Mouse (Mus musculus) liver, embryonic 16.5 days (tissue): ENCODE measurements around the gene Slc35b4. TPM values are rescaled to one million over a fixed set of nuclear protein-coding genes. Genes with fewer than 3 reads are reported as not detected.
A peak's percentile ranks its signal among the peaks of the same experiment; 100 is the strongest.

ENCODE experiments used
- ATAC-seq: fragments of 200-750 bp; cut with Nextera tagmentation; 2 replicates; pipeline ENCODE4 v1.8.0; 2017; ENCODE audit warnings: low read depth, mild to moderate bottlenecking, moderate number of reproducible peaks, moderate library complexity
- H3K27ac ChIP-seq: fragments of 300-500 bp; sonication (generic); 2 replicates; pipeline ENCODE4 v1.5.1; 2014; ENCODE audit warnings: mild to moderate bottlenecking, low read length
- H3K27me3 ChIP-seq: fragments of 300-500 bp; sonication (generic); 2 replicates; pipeline ENCODE4 v1.6.1; 2014; ENCODE audit warnings: low read depth, low read length, mixed read lengths; ENCODE audit not compliant: control insufficient read depth, insufficient read depth
- H3K36me3 ChIP-seq: fragments of 300-500 bp; sonication (generic); 2 replicates; pipeline ENCODE4 v1.6.1; 2014; ENCODE audit warnings: mild to moderate bottlenecking; ENCODE audit not compliant: control insufficient read depth, insufficient read depth
- H3K4me1 ChIP-seq: fragments of 300-500 bp; sonication (generic); 2 replicates; pipeline ENCODE4 v1.6.1; 2014; ENCODE audit warnings: low read depth, low read length, mixed read lengths; ENCODE audit not compliant: control insufficient read depth
- H3K4me2 ChIP-seq: fragments of 300-500 bp; sonication (generic); 2 replicates; pipeline ENCODE4 v1.6.1; 2014; ENCODE audit warnings: low read depth, low read length, mixed read lengths
- H3K4me3 ChIP-seq: fragments of 300-500 bp; sonication (generic); 2 replicates; pipeline ENCODE4 v1.5.1; 2014; ENCODE audit warnings: low read depth, mild to moderate bottlenecking, low read length
- H3K9ac ChIP-seq: fragments of 300-500 bp; sonication (generic); 2 replicates; pipeline ENCODE4 v1.6.1; 2014; ENCODE audit warnings: low read depth, low read length
- H3K9me3 ChIP-seq: fragments of 300-500 bp; sonication (generic); replicated peaks from 2 replicates; pipeline ENCODE4 v1.6.1; 2016; ENCODE audit warnings: low read length; ENCODE audit not compliant: control insufficient read depth
- WGBS: fragments of 180-500 bp; shearing (Covaris S2); extraction: QIAGEN DNeasy Blood & Tissue Kit; methylation state at CpG from one replicate; pipeline ENCODE4 v1.1.7; 2014; ENCODE audit not compliant: insufficient replicate concordance; 5-methylcytosine and 5-hydroxymethylcytosine counted together
- polyA plus RNA-seq: library from polyadenylated mRNA; unstranded; fragments of >200 nt; fragmentation: Nextera tagmentation; extraction: Ambion mirVana; gene quantifications from 2 replicates; pipeline ENCODE4 v1.2.1, GENCODE M21; 2015

Slc35b4 gene
- polyA plus RNA-seq, 1 experiment from 2014 or later = 20.4 TPM

- ATAC-seq = no peak
- H3K27me3 ChIP-seq = no peaks in the 10 kb centered on the region
- peaks cover 34% of the 10 kb centered on the region for H3K36me3 ChIP-seq
- H3K4me3 ChIP-seq = no peak overlapping the region
- 81% methylated on average over 7 of the region's 7 CpGs for WGBS
- H3K4me2 ChIP-seq = no peak overlapping the region
- H3K27ac ChIP-seq = no peak overlapping the region
- H3K9me3 ChIP-seq = no peaks in the 10 kb centered on the region
- H3K4me1 ChIP-seq = peaks cover 24% of the 10 kb centered on the region
- no peak overlapping the region for H3K9ac ChIP-seq
These were observed 16.0 kb downstream of the Slc35b4 start for GRCm38 (mm10) chr6:34160816-34161310.

- ATAC-seq = no peak
- H3K4me3 ChIP-seq = no peak overlapping the region
- H3K4me1 ChIP-seq = peaks cover 30% of the 10 kb centered on the region
- no peak overlapping the region for H3K4me2 ChIP-seq
- H3K9ac ChIP-seq = no peak overlapping the region
- WGBS = 67% methylated on average over 23 of the region's 23 CpGs
- no peak overlapping the region for H3K27ac ChIP-seq
- H3K27me3 ChIP-seq = no peaks in the 10 kb centered on the region
- peaks cover 28% of the 10 kb centered on the region for H3K36me3 ChIP-seq
- H3K9me3 ChIP-seq = no peaks in the 10 kb centered on the region
These were observed 16.7 kb downstream of the Slc35b4 start for GRCm38 (mm10) chr6:34159998-34160815.

GRCm38 (mm10) chr6:34156841-34157748 lies 19.8 kb downstream of the Slc35b4 start:
- H3K4me3 ChIP-seq = no peak overlapping the region
- ATAC-seq = peak; percentile 94
- no peaks in the 10 kb centered on the region for H3K27me3 ChIP-seq
- H3K9ac ChIP-seq = peak overlapping the region; percentile 40; the same call in 1 of the 2 replicates
- peak overlapping the region; percentile 84 for H3K27ac ChIP-seq
- H3K4me1 ChIP-seq = peaks cover 42% of the 10 kb centered on the region
- WGBS = 36% methylated on average over 14 of the region's 14 CpGs
- H3K36me3 ChIP-seq = peaks cover 20% of the 10 kb centered on the region
- peak overlapping the region; percentile 38 for H3K4me2 ChIP-seq
- no peaks in the 10 kb centered on the region for H3K9me3 ChIP-seq

- Histone ChIP-seq H3K4me3 (no peak overlapping the region), H3K9ac (peak overlapping the region; percentile 45), H3K36me3 (peaks cover 13% of the 10 kb centered on the region), H3K27me3 (no peaks in the 10 kb centered on the region), H3K4me1 (peaks cover 42% of the 10 kb centered on the region), H3K4me2 (peak overlapping the region; percentile 38), H3K9me3 (no peaks in the 10 kb centered on the region), H3K27ac (peak overlapping the region; percentile 84)
- ATAC-seq = no peak
- WGBS = 13% methylated on average over 5 of the region's 5 CpGs
These were observed 20.9 kb downstream of the Slc35b4 start for GRCm38 (mm10) chr6:34156057-34156456.

GRCm38 (mm10) chr6:34155137-34155804 lies 21.6 kb downstream of the Slc35b4 start:
- H3K9ac ChIP-seq = peak overlapping the region; percentile 45
- H3K4me2 ChIP-seq = peak overlapping the region; percentile 38
- peaks cover 11% of the 10 kb centered on the region; the same call in 1 of the 2 replicates for H3K36me3 ChIP-seq
- WGBS = 30% methylated on average over 15 of the region's 15 CpGs
- no peaks in the 10 kb centered on the region for H3K27me3 ChIP-seq
- H3K9me3 ChIP-seq = no peaks in the 10 kb centered on the region
- peaks cover 42% of the 10 kb centered on the region for H3K4me1 ChIP-seq
- peak overlapping the region; percentile 84 for H3K27ac ChIP-seq
- ATAC-seq = peak; percentile 59
- no peak overlapping the region for H3K4me3 ChIP-seq

- Histone ChIP-seq H3K4me1 (peaks cover 42% of the 10 kb centered on the region), H3K27me3 (no peaks in the 10 kb centered on the region), H3K27ac (no peak overlapping the region), H3K36me3 (peaks cover 11% of the 10 kb centered on the region; the same call in 1 of the 2 replicates), H3K9ac (no peak overlapping the region), H3K9me3 (no peaks in the 10 kb centered on the region), H3K4me3 (no peak overlapping the region), H3K4me2 (no peak overlapping the region)
- 65% methylated on average over 3 of the region's 3 CpGs for WGBS
- ATAC-seq = no peak
These were observed 22.7 kb downstream of the Slc35b4 start for GRCm38 (mm10) chr6:34154202-34154601.

GRCm38 (mm10) chr6:34153069-34154052 lies 23.6 kb downstream of the Slc35b4 start:
- no peak for ATAC-seq
- Histone ChIP-seq H3K4me2 (no peak overlapping the region), H3K27me3 (no peaks in the 10 kb centered on the region), H3K4me1 (peaks cover 41% of the 10 kb centered on the region), H3K9me3 (no peaks in the 10 kb centered on the region), H3K36me3 (peaks cover 4% of the 10 kb centered on the region; the same call in 1 of the 2 replicates), H3K9ac (no peak overlapping the region), H3K4me3 (no peak overlapping the region), H3K27ac (no peak overlapping the region)
- 74% methylated on average over 18 of the region's 18 CpGs for WGBS

GRCm38 (mm10) chr6:34149821-34150220 lies 27.1 kb downstream of the Slc35b4 start:
- no peak for ATAC-seq
- no peak overlapping the region for H3K4me3 ChIP-seq
- 62% methylated on average over 1 of the region's 1 CpGs for WGBS

More at GRCm38 (mm10) chr6:34149821-34150220, 27.1 kb downstream of the Slc35b4 start:
- H3K4me1 ChIP-seq = peaks cover 8% of the 10 kb centered on the region
- no peaks in the 10 kb centered on the region for H3K36me3 ChIP-seq
- no peaks in the 10 kb centered on the region for H3K9me3 ChIP-seq
- H3K27me3 ChIP-seq = no peaks in the 10 kb centered on the region
- no peak overlapping the region for H3K27ac ChIP-seq
- H3K4me2 ChIP-seq = no peak overlapping the region
- H3K9ac ChIP-seq = no peak overlapping the region
